Mouse (Mus musculus): ENCODE measurements at regions not wholly inside any gene's neighbourhood (a gene's known extent, or its start where the extent isn't known, plus 50 kb on each side); places are given as distances from the start of the nearest gene placed in this dataset.

- TF ChIP-seq CTCF (IDR thresholded peaks at IDR 0.05; ENCODE audit: borderline replicate concordance, control insufficient read depth, extremely low read depth, insufficient read depth, low read length, poor library complexity) (no peak), POLR2A (IDR thresholded peaks at IDR 0.05; ENCODE audit: control insufficient read depth, extremely low read depth, insufficient read depth, low read length, poor library complexity) (no peak)
These were observed 105.5 kb upstream of the 1700012A03Rik start for GRCm38 (mm10) chr6:31944546-31944945.
